Mouse (Mus musculus) intestine, postnatal 0 days (tissue): ENCODE results near the gene Slc11a2. TPM values are rescaled to one million over a fixed set of nuclear protein-coding genes. Genes with fewer than 3 reads are reported as not detected.

Experiments used
- ATAC-seq: fragments of 200-750 bp; cut with Nextera tagmentation; 2 replicates; pipeline ENCODE4 v1.8.0; 2017; ENCODE audit warnings: mild to moderate bottlenecking, moderate TSS enrichment, moderate library complexity
- H3K27ac ChIP-seq: fragments of 300-500 bp; sonication (generic); 2 replicates; pipeline ENCODE4 v1.5.1; 2014; ENCODE audit warnings: mild to moderate bottlenecking, low read depth, low read length, moderate library complexity
- H3K27me3 ChIP-seq: fragments of 300-500 bp; sonication (generic); replicated peaks from 2 replicates; pipeline ENCODE4 v1.6.1; 2014; ENCODE audit warnings: low read length, mixed read lengths; ENCODE audit not compliant: control insufficient read depth, insufficient read depth
- H3K36me3 ChIP-seq: fragments of 300-500 bp; sonication (generic); 2 replicates; pipeline ENCODE4 v1.6.1; 2014; ENCODE audit warnings: mild to moderate bottlenecking, moderate library complexity; ENCODE audit not compliant: control insufficient read depth, insufficient read depth
- H3K4me1 ChIP-seq: fragments of 300-500 bp; sonication (generic); replicated peaks from 2 replicates; pipeline ENCODE4 v1.6.1; 2014; ENCODE audit warnings: antibody characterized with exemption, low read length, mixed read lengths; ENCODE audit not compliant: control insufficient read depth, insufficient read depth
- H3K4me2 ChIP-seq: fragments of 300-500 bp; sonication (generic); replicated peaks from 2 replicates; pipeline ENCODE4 v1.6.1; 2014; ENCODE audit warnings: low read depth, mild to moderate bottlenecking, moderate library complexity
- H3K4me3 ChIP-seq: fragments of 300-500 bp; sonication (generic); 2 replicates; pipeline ENCODE4 v1.5.1; 2014; ENCODE audit warnings: low read depth, low read length
- H3K9ac ChIP-seq: fragments of 300-500 bp; sonication (generic); 2 replicates; pipeline ENCODE4 v1.6.1; 2014; ENCODE audit warnings: mild to moderate bottlenecking, low read depth, low read length
- H3K9me3 ChIP-seq: fragments of 300-500 bp; sonication (generic); 2 replicates; pipeline ENCODE4 v1.6.1; 2016; ENCODE audit warnings: mixed run types; ENCODE audit not compliant: control insufficient read depth
- CTCF ChIP-seq: sonication (generic); IDR thresholded peaks from 2 replicates; pipeline ENCODE4 v1.5.1; 2016; ENCODE audit warnings: low read depth, mild to moderate bottlenecking, control low read depth, antibody characterized with exemption, moderate library complexity
- WGBS: fragments of 180-500 bp; shearing (Covaris S2); extraction: QIAGEN DNeasy Blood & Tissue Kit; methylation state at CpG from one replicate; pipeline ENCODE4 v1.1.7; 2014; 5-methylcytosine and 5-hydroxymethylcytosine counted together
- polyA plus RNA-seq: library from polyadenylated mRNA; unstranded; fragments of >200 nt; fragmentation: Nextera tagmentation; extraction: Ambion mirVana; gene quantifications from 2 replicates; pipeline ENCODE4 v1.2.1, GENCODE M21; 2015

Gene Slc11a2
- polyA plus RNA-seq, 1 experiment from 2014 or later = 44.7 TPM

GRCm38 (mm10) chr15:100421059-100421757 is 3.7 kb downstream of the Slc11a2 start:
- no peaks in the 10 kb centered on the region for H3K27me3 ChIP-seq
- H3K4me3 ChIP-seq = peak overlapping the region; percentile 85
- peak overlapping the region; percentile 17; the same call in 1 of the 2 replicates for H3K9ac ChIP-seq

DNA sequence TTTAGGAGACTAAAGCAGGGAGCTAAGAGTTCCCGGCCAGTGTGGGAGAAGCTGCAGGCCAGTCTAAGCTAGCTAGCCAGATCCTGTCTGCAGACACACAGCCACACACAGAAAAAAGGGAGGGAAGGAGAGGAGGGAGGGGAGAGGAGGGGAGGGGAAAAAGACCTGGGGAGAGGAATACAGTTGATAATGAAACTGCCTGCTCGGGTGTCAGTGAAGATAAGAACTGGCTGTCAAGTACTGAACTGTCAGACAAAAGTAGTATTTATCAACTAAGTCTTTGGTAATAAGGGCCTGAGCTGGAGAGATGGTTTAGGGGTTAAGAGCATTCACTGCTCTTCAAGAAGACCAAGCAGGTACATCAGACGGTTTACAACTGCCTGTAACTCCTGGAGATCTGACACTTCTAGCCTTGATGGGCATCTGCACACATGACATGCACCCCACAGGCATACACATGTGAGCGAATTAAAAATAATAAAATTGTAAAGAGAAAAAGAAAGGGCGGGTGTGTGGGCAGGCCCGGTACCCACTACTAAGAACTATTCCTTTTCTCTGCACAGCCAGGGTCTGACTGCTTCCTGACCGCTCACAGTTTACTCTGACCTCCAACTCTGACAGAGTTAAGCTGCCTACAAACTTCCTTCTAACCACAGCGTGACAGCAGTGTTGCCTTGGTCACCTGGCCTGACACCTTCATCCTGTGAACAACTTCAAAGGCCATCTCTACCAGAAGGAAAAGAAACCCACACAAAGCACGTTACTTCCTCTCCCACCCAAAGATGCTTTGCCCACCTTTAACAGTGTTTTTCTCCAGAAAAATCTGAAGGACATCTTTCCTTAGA is 4.7 kb downstream of the Slc11a2 start:
- Histone ChIP-seq H3K4me3 (no peak overlapping the region), H3K27ac (peak overlapping the region; percentile 58), H3K36me3 (no peaks in the 10 kb centered on the region), H3K4me2 (peak overlapping the region; percentile 83), H3K27me3 (no peaks in the 10 kb centered on the region), H3K9ac (0 out of 2 replicates have a peak overlapping the region, but pooled peaks have one; percentile 23), H3K9me3 (no peaks in the 10 kb centered on the region), H3K4me1 (0 out of 2 replicates have a peak, but pooled peaks cover 5% of the 10 kb centered on the region)
- no peak for TF ChIP-seq CTCF
- 47% methylated on average over 9 of the region's 9 CpGs for WGBS
- ATAC-seq = no peak

More at GRCm38 (mm10) chr15:100421059-100421757, 3.7 kb downstream of the Slc11a2 start:
- peak overlapping the region; percentile 83 for H3K4me2 ChIP-seq
- H3K27ac ChIP-seq = peak overlapping the region; percentile 91
- H3K9me3 ChIP-seq = no peaks in the 10 kb centered on the region
- H3K36me3 ChIP-seq = no peaks in the 10 kb centered on the region
- WGBS = 13% methylated on average over 8 of the region's 8 CpGs
- H3K4me1 ChIP-seq = no peaks in the 10 kb centered on the region
- no peak for ATAC-seq
- no peak for TF ChIP-seq CTCF

- Histone ChIP-seq H3K9ac (no peak overlapping the region), H3K27ac (no peak overlapping the region), H3K4me2 (peak overlapping the region; percentile 83), H3K36me3 (no peaks in the 10 kb centered on the region), H3K4me3 (no peak overlapping the region), H3K4me1 (peaks cover 5% of the 10 kb centered on the region; the same call in 1 of the 2 replicates), H3K9me3 (no peaks in the 10 kb centered on the region), H3K27me3 (no peaks in the 10 kb centered on the region)
- ATAC-seq = no peak
- WGBS = 60% methylated on average over 8 of the region's 8 CpGs
- TF ChIP-seq CTCF = no peak
These were observed 5.6 kb downstream of the Slc11a2 start for GRCm38 (mm10) chr15:100419311-100419710.

- Histone ChIP-seq H3K36me3 (no peaks in the 10 kb centered on the region), H3K4me1 (peaks cover 5% of the 10 kb centered on the region; the same call in 1 of the 2 replicates), H3K4me2 (peak overlapping the region; percentile 14), H3K27me3 (no peaks in the 10 kb centered on the region), H3K9ac (0 out of 2 replicates have a peak overlapping the region, but pooled peaks have one; percentile 13), H3K4me3 (no peak overlapping the region), H3K9me3 (no peaks in the 10 kb centered on the region), H3K27ac (no peak overlapping the region)
- TF ChIP-seq CTCF = no peak
- no peak for ATAC-seq
- 67% methylated on average over 9 of the region's 9 CpGs for WGBS
These were observed 6.9 kb downstream of the Slc11a2 start for GRCm38 (mm10) chr15:100417854-100418450.

DNA sequence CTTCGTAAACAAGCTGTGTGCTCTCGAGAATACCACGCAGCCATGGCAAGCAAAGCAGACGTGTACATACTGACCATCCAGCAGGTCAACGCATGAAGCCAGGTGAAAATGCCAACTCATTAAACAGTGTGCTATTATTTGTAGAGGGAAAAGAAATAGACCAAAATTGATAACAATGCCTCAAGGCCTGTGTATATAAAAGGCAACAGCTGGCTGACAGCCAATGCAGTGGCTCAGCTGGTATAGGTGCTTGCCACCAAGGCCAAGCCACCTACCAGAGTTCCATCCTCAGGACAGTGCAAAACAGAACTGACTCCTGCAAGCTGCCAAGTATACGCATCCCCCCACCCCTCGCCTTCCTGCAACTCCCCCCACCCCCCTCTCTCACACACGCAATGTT is 9.2 kb downstream of the Slc11a2 start:
- no peaks in the 10 kb centered on the region for H3K9me3 ChIP-seq
- H3K27me3 ChIP-seq = no peaks in the 10 kb centered on the region
- no peaks in the 10 kb centered on the region; the same call in 1 of the 2 replicates for H3K36me3 ChIP-seq
- H3K4me1 ChIP-seq = peaks cover 7% of the 10 kb centered on the region; the same call in 1 of the 2 replicates
- H3K4me2 ChIP-seq = no peak overlapping the region
- 79% methylated on average over 8 of the region's 8 CpGs for WGBS
- H3K9ac ChIP-seq = no peak overlapping the region
- no peak for ATAC-seq
- no peak overlapping the region for H3K4me3 ChIP-seq
- H3K27ac ChIP-seq = peak overlapping the region; percentile 41; the same call in 1 of the 2 replicates
- TF ChIP-seq CTCF = no peak

- Histone ChIP-seq H3K4me1 (peaks cover 7% of the 10 kb centered on the region; the same call in 1 of the 2 replicates), H3K4me2 (no peak overlapping the region), H3K27me3 (no peaks in the 10 kb centered on the region), H3K4me3 (no peak overlapping the region), H3K36me3 (peaks cover 7% of the 10 kb centered on the region), H3K9ac (no peak overlapping the region), H3K27ac (peak overlapping the region; percentile 80; the same call in 1 of the 2 replicates), H3K9me3 (no peaks in the 10 kb centered on the region)
- TF ChIP-seq CTCF = no peak
- ATAC-seq = no peak
- 93% methylated on average over 13 of the region's 13 CpGs for WGBS
These were observed 9.9 kb downstream of the Slc11a2 start for GRCm38 (mm10) chr15:100414942-100415341.
